Mouse (Mus musculus) forebrain, embryonic 16.5 days (tissue): ENCODE data around the gene Hist1h4d. TPM values are rescaled to one million over a fixed set of nuclear protein-coding genes. Genes with fewer than 3 reads are reported as not detected.
"Not testable (repeated sequence)": the region's sequence is repeated elsewhere in the genome, so short reads cannot be mapped to it uniquely, and the experiment has no call there.

Experiments used
- ATAC-seq: fragments of 200-750 bp; cut with Nextera tagmentation; 2 replicates; pipeline ENCODE4 v1.8.0; 2017; ENCODE audit warnings: mild to moderate bottlenecking, moderate library complexity
- H3K27ac ChIP-seq: fragments of 300-500 bp; sonication (generic); 2 replicates; pipeline ENCODE4 v1.5.1; 2014; ENCODE audit warnings: low read length, control low read depth
- H3K27me3 ChIP-seq: fragments of 300-500 bp; sonication (generic); replicated peaks from 2 replicates; pipeline ENCODE4 v1.6.1; 2014; ENCODE audit warnings: low read length; ENCODE audit not compliant: control insufficient read depth, insufficient read depth
- H3K36me3 ChIP-seq: fragments of 300-500 bp; sonication (generic); 2 replicates; pipeline ENCODE4 v1.6.1; 2014; ENCODE audit not compliant: control insufficient read depth, insufficient read depth
- H3K4me1 ChIP-seq: fragments of 300-500 bp; sonication (generic); replicated peaks from 2 replicates; pipeline ENCODE4 v1.6.1; 2014; ENCODE audit warnings: low read length; ENCODE audit not compliant: control insufficient read depth, insufficient read depth
- H3K4me2 ChIP-seq: fragments of 300-500 bp; sonication (generic); 2 replicates; pipeline ENCODE4 v1.6.1; 2014; ENCODE audit warnings: mild to moderate bottlenecking, low read length, control low read depth
- H3K4me3 ChIP-seq: fragments of 300-500 bp; sonication (generic); replicated peaks from 2 replicates; pipeline ENCODE4 v1.5.1; 2014; ENCODE audit warnings: mild to moderate bottlenecking, low read length, control low read depth
- H3K9ac ChIP-seq: fragments of 300-500 bp; sonication (generic); replicated peaks from 2 replicates; pipeline ENCODE4 v1.6.1; 2014; ENCODE audit warnings: low read depth, low read length, control low read depth
- H3K9me3 ChIP-seq: fragments of 300-500 bp; sonication (generic); 2 replicates; pipeline ENCODE4 v1.6.1; 2016; ENCODE audit warnings: low read length; ENCODE audit not compliant: control insufficient read depth
- WGBS: fragments of 180-500 bp; shearing (Covaris S2); extraction: QIAGEN DNeasy Blood & Tissue Kit; methylation state at CpG from one replicate; pipeline ENCODE4 v1.1.7; 2014; 5-methylcytosine and 5-hydroxymethylcytosine counted together
- polyA plus RNA-seq: library from polyadenylated mRNA; unstranded; fragments of >200 nt; fragmentation: Nextera tagmentation; extraction: Ambion mirVana; gene quantifications from 2 replicates; pipeline ENCODE4 v1.2.1, GENCODE M21; 2015

The Hist1h4d gene
- polyA plus RNA-seq, 1 experiment from 2014 or later: 51.0 TPM

GRCm38 (mm10) chr13:23561531-23561882 lies 19.9 kb upstream of the Hist1h4d start:
- ATAC-seq, H3K27me3 ChIP-seq, H3K4me1 ChIP-seq, H3K9me3 ChIP-seq, H3K36me3 ChIP-seq: not testable (repeated sequence)
- Histone ChIP-seq H3K4me2 (peak overlapping the region; percentile 48), H3K9ac (peak overlapping the region; percentile 53), H3K4me3 (peak overlapping the region; percentile 42), H3K27ac (peak overlapping the region; percentile 98; the same call in 1 of the 2 replicates)
- 0% methylated on average over 2 of the region's 5 CpGs for WGBS

GRCm38 (mm10) chr13:23561883-23562659 lies 19.3 kb upstream of the Hist1h4d start, which contains the start of gene Hist1h3e:
Hist1h3e (minus strand) TSS chr13:23562369.
- under 1% methylated on average over 57 of the region's 67 CpGs for WGBS
- Histone ChIP-seq H3K9ac (peak within 1 kb of the TSS; percentile 57), H3K4me3 (peak within 1 kb of the TSS; percentile 42), H3K4me2 (peak within 1 kb of the TSS; percentile 82), H3K27ac (peak within 1 kb of the TSS; percentile 98)
- not testable (repeated sequence) for H3K4me1 ChIP-seq, H3K27me3 ChIP-seq, H3K36me3 ChIP-seq, H3K9me3 ChIP-seq
- ATAC-seq: peak; percentile 94

- Histone ChIP-seq H3K36me3 (no peaks in the 10 kb centered on the region), H3K27me3 (no peaks in the 10 kb centered on the region), H3K4me3 (peak overlapping the region; percentile 42), H3K9ac (peak overlapping the region; percentile 57), H3K4me1 (peaks cover 6% of the 10 kb centered on the region; the same call in 1 of the 2 replicates), H3K27ac (peak overlapping the region; percentile 98), H3K9me3 (no peaks in the 10 kb centered on the region), H3K4me2 (peak overlapping the region; percentile 82)
- WGBS: under 1% methylated on average over 18 of the region's 18 CpGs
- ATAC-seq: peak; percentile 38
Measured at GRCm38 (mm10) chr13:23562699-23563462, 18.5 kb upstream of the Hist1h4d start.

- no peak for ATAC-seq
- H3K27me3 ChIP-seq: no peaks in the 10 kb centered on the region
- 90% methylated on average over 2 of the region's 2 CpGs for WGBS
- H3K9me3 ChIP-seq: no peaks in the 10 kb centered on the region
- H3K4me3 ChIP-seq: no peak overlapping the region
- peaks cover 6% of the 10 kb centered on the region; the same call in 1 of the 2 replicates for H3K4me1 ChIP-seq
- no peak overlapping the region for H3K9ac ChIP-seq
- H3K27ac ChIP-seq: no peak overlapping the region
- H3K4me2 ChIP-seq: no peak overlapping the region
- no peaks in the 10 kb centered on the region for H3K36me3 ChIP-seq
Measured at GRCm38 (mm10) chr13:23564482-23564881, 16.9 kb upstream of the Hist1h4d start.

GRCm38 (mm10) chr13:23570261-23571021 lies 11.0 kb upstream of the Hist1h4d start:
- ATAC-seq: not testable (repeated sequence)
- peak overlapping the region; percentile 96 for H3K27ac ChIP-seq

GRCm38 (mm10) chr13:23571022-23571503 lies 10.3 kb upstream of the Hist1h4d start, which contains the start of the genes Hist1h2ae and Hist1h2bg:
Hist1h2ae (minus strand) TSS chr13:23571220.
Hist1h2bg (plus strand) TSS chr13:23571396.
- Histone ChIP-seq H3K4me3 (peak within 1 kb of the TSS; percentile 44), H3K9ac (peak within 1 kb of the TSS; percentile 68), H3K27me3 (no peaks in the 10 kb centered on the region), H3K4me1 (peaks cover 15% of the 10 kb centered on the region), H3K4me2 (peak within 1 kb of the TSS; percentile 53), H3K27ac (peak within 1 kb of the TSS; percentile 96), H3K9me3 (no peaks in the 10 kb centered on the region), H3K36me3 (no peaks in the 10 kb centered on the region)
- WGBS: under 1% methylated on average over 18 of the region's 18 CpGs
- peak; percentile 91 for ATAC-seq

More at GRCm38 (mm10) chr13:23570261-23571021, 11.0 kb upstream of the Hist1h4d start:
- not testable (repeated sequence) for H3K27me3 ChIP-seq, H3K9me3 ChIP-seq, H3K36me3 ChIP-seq
- Histone ChIP-seq H3K4me3 (peak overlapping the region; percentile 44), H3K4me2 (peak overlapping the region; percentile 53), H3K9ac (peak overlapping the region; percentile 57; the same call in 1 of the 2 replicates), H3K4me1 (peaks cover 15% of the 10 kb centered on the region)
- under 1% methylated on average over 23 of the region's 41 CpGs for WGBS

- Histone ChIP-seq H3K4me1 (peaks cover 20% of the 10 kb centered on the region), H3K9ac (peak overlapping the region; percentile 68), H3K4me3 (peak overlapping the region; percentile 44), H3K27ac (peak overlapping the region; percentile 96), H3K4me2 (peak overlapping the region; percentile 53)
- not testable (repeated sequence) for H3K9me3 ChIP-seq, ATAC-seq, H3K36me3 ChIP-seq, H3K27me3 ChIP-seq
- WGBS: under 1% methylated on average over 10 of the region's 34 CpGs
Measured at GRCm38 (mm10) chr13:23571504-23572217, 9.7 kb upstream of the Hist1h4d start.

- 29% methylated on average over 2 of the region's 2 CpGs for WGBS
- Histone ChIP-seq H3K27me3 (no peaks in the 10 kb centered on the region), H3K9me3 (no peaks in the 10 kb centered on the region), H3K4me2 (peak overlapping the region; percentile 53), H3K36me3 (no peaks in the 10 kb centered on the region), H3K9ac (peak overlapping the region; percentile 68), H3K27ac (peak overlapping the region; percentile 96), H3K4me1 (peaks cover 27% of the 10 kb centered on the region), H3K4me3 (peak overlapping the region; percentile 44)
- no peak for ATAC-seq
Measured at GRCm38 (mm10) chr13:23572218-23573033, 9.0 kb upstream of the Hist1h4d start.
